Mouse (Mus musculus) bone marrow macrophage, adult 2 months (primary cell): ENCODE measurements around the gene Prkca.

ENCODE experiments used
- CTCF ChIP-seq: IDR thresholded peaks from 2 replicates; pipeline ENCODE4 v1.5.1; 2012; ENCODE audit warnings: low read depth, mild to moderate bottlenecking, low read length, moderate library complexity
- POLR2A ChIP-seq: IDR thresholded peaks from 2 replicates; pipeline ENCODE4 v1.6.1; 2012; ENCODE audit warnings: mild to moderate bottlenecking, low read depth, low read length, borderline replicate concordance

DNA sequence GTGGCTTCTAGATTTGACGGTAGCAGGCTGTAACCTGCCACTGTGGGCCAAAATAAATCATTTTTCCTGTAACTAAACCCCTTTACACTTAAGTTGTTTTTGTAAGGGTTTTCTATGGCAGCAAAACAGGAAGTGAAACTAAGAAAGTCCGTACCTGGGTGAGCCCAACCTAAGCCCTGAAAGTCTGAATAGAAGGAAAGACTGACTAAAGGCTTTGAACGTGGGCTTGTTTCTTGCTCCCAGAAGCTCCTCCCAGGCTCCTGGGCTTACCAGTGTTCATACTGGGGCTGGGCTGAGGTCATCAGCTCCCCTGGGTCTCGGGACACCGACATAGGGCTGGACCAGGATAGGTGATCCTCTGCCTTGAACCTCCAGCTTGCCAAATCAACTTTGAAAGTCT is 164.9 kb downstream of the Prkca start:
- TF ChIP-seq CTCF: no peak
- no peak for TF ChIP-seq POLR2A
